Mouse (Mus musculus) forebrain, embryonic 12.5 days (tissue): ENCODE results near the gene Sptlc3. TPM values are rescaled to one million over a fixed set of nuclear protein-coding genes. Genes with fewer than 3 reads are reported as not detected.

ENCODE experiments used
- ATAC-seq: fragments of 200-750 bp; cut with Nextera tagmentation; 2 replicates; pipeline ENCODE4 v1.8.0; 2017; ENCODE audit warnings: moderate TSS enrichment; ENCODE audit not compliant: low FRiP score
- H3K27ac ChIP-seq: fragments of 300-500 bp; sonication (generic); 2 replicates; pipeline ENCODE4 v1.5.1; 2016; ENCODE audit warnings: mild to moderate bottlenecking
- H3K27me3 ChIP-seq: fragments of 300-500 bp; sonication (generic); 2 replicates; pipeline ENCODE4 v1.6.1; 2016; ENCODE audit warnings: mild to moderate bottlenecking
- H3K36me3 ChIP-seq: fragments of 300-500 bp; sonication (generic); replicated peaks from 2 replicates; pipeline ENCODE4 v1.6.1; 2016; ENCODE audit warnings: mild to moderate bottlenecking
- H3K4me1 ChIP-seq: fragments of 300-500 bp; sonication (generic); 2 replicates; pipeline ENCODE4 v1.6.1; 2016
- H3K4me2 ChIP-seq: fragments of 300-500 bp; sonication (generic); 2 replicates; pipeline ENCODE4 v1.6.1; 2016; ENCODE audit warnings: mild to moderate bottlenecking, moderate library complexity
- H3K4me3 ChIP-seq: fragments of 300-500 bp; sonication (generic); replicated peaks from 2 replicates; pipeline ENCODE4 v1.5.1; 2016; ENCODE audit warnings: mild to moderate bottlenecking
- H3K9ac ChIP-seq: fragments of 300-500 bp; sonication (generic); 2 replicates; pipeline ENCODE4 v1.6.1; 2016; ENCODE audit warnings: mild to moderate bottlenecking
- H3K9me3 ChIP-seq: fragments of 300-500 bp; sonication (generic); 2 replicates; pipeline ENCODE4 v1.6.1; 2016
- WGBS: fragments of 180-500 bp; shearing (Covaris S2); methylation state at CpG from one replicate; pipeline ENCODE4 v1.1.7; 2016; 5-methylcytosine and 5-hydroxymethylcytosine counted together
- polyA plus RNA-seq: library from polyadenylated mRNA; unstranded; fragments of >200 nt; fragmentation: Nextera tagmentation; extraction: Ambion mirVana; gene quantifications from 2 replicates; pipeline ENCODE4 v1.2.1, GENCODE M21; 2016

The Sptlc3 gene
- polyA plus RNA-seq, 1 experiment from 2014 or later, result 0.08 TPM

GRCm38 (mm10) chr2:139649518-139649917 lies 155.8 kb downstream of the Sptlc3 start:
- Histone ChIP-seq H3K9ac (no peak overlapping the region), H3K36me3 (no peaks in the 10 kb centered on the region), H3K27me3 (peaks cover 27% of the 10 kb centered on the region), H3K4me1 (no peaks in the 10 kb centered on the region), H3K4me3 (no peak overlapping the region), H3K27ac (no peak overlapping the region), H3K9me3 (no peaks in the 10 kb centered on the region), H3K4me2 (no peak overlapping the region)
- no peak for ATAC-seq
- whole genome bisulfite sequencing, result 87% methylated on average over 3 of the region's 3 CpGs

GRCm38 (mm10) chr2:139656750-139657149 lies 163.0 kb downstream of the Sptlc3 start:
- Histone ChIP-seq H3K27ac (no peak overlapping the region), H3K4me3 (no peak overlapping the region), H3K9ac (no peak overlapping the region), H3K36me3 (no peaks in the 10 kb centered on the region), H3K4me2 (no peak overlapping the region), H3K9me3 (no peaks in the 10 kb centered on the region), H3K27me3 (peaks cover 71% of the 10 kb centered on the region), H3K4me1 (peaks cover 3% of the 10 kb centered on the region; the same call in 1 of the 2 replicates)
- ATAC-seq, result peak; percentile 53; the same call in 1 of the 2 replicates
- 20% methylated on average over 4 of the region's 4 CpGs for WGBS

DNA sequence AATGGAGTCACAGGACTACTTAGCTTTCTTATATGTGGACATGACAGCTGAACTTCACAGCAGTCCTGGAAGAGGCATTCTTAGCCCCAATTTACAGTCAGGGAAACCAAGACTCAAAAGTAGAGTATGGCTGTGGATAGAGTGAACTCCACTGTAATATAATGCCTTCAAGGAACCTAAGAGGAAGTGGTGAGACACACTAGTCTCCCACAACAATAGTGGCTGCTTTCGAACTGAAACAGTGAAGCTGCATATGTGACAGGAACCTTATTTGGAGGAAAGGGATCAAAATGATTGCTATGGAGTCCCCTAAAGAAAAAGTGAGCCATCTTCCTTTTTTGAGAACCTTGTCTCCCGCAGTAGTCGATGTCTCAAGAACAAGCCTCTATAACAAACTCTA lies 178.1 kb downstream of the Sptlc3 start:
- WGBS, result 83% methylated on average over 3 of the region's 3 CpGs

DNA sequence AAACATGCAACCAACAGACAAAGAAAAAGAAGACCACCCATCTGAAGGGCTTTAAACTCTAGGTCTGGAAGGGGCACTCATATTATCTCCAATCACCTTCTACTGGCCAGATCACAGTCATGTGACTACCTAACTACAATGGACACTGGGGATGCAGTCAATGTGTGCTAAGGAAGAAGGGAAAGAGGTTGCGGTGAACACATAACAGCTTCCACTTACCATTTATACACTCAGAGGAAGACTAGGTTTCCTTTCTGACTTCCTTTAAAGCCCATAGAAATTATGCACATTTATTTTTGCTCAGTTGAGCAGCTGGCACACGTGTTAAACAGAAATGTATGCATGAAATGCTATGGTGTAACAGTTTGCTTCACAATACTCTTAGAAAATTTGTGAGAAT lies 178.7 kb downstream of the Sptlc3 start:
- no peak overlapping the region for H3K27ac ChIP-seq
- H3K9ac ChIP-seq, result no peak overlapping the region
- 65% methylated on average over 2 of the region's 2 CpGs for WGBS
- peaks cover 28% of the 10 kb centered on the region for H3K27me3 ChIP-seq
- no peak for ATAC-seq
- no peak overlapping the region for H3K4me2 ChIP-seq
- H3K36me3 ChIP-seq, result no peaks in the 10 kb centered on the region
- no peaks in the 10 kb centered on the region for H3K9me3 ChIP-seq
- peaks cover 12% of the 10 kb centered on the region for H3K4me1 ChIP-seq
- H3K4me3 ChIP-seq, result no peak overlapping the region

More for the DNA sequence above, 178.1 kb downstream of the Sptlc3 start:
- Histone ChIP-seq H3K27me3 (peaks cover 22% of the 10 kb centered on the region), H3K4me3 (no peak overlapping the region), H3K4me2 (no peak overlapping the region), H3K4me1 (peaks cover 8% of the 10 kb centered on the region), H3K9me3 (no peaks in the 10 kb centered on the region), H3K36me3 (no peaks in the 10 kb centered on the region), H3K27ac (no peak overlapping the region), H3K9ac (no peak overlapping the region)
- ATAC-seq, result no peak

DNA sequence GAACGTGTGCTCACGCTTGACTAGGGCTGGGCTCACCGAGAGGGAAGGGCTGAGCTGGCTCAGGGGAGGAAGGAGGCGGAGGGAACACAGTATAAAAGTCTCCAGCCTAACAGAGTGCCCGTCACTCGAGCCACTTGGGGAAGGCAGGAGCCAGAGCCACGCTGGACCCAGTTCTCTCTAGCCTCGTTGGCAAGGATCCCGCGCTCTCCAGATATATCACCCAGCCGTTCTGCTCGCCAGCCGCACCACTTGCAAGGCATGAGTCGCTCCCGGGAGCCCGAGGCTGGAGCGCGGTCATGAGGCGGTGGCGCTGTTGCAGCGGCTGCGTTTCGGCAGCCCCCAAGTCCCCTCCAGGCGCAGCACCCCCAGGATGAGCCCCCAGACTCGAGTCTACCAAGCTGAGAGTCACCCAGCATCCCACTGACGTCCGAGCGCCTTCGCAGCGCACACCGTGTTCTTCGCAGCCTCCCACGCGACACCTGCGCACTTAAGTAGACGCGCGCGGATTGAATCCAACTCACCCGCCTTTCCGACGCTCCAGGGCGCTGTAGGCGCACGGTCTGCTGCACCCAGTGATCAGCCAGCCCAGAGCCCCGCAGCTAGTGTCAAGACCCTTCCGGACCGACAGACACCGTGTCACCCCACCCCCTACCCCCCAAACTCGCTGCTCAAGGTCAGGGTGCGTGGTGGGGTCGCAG lies 183.5 kb downstream of the Sptlc3 start:
- no peak overlapping the region for H3K27ac ChIP-seq
- under 1% methylated on average over 52 of the region's 52 CpGs for WGBS
- peaks cover 46% of the 10 kb centered on the region for H3K27me3 ChIP-seq

GRCm38 (mm10) chr2:139677809-139678274 lies 184.1 kb downstream of the Sptlc3 start, which contains the start of gene Ism1:
Gene Ism1 (plus strand): TSS chr2:139678178.
- ATAC-seq, result peak; percentile 76
- H3K4me1 ChIP-seq, result peaks cover 21% of the 10 kb centered on the region
- peak within 1 kb of the TSS; percentile 78 for H3K9ac ChIP-seq
- H3K36me3 ChIP-seq, result no peaks in the 10 kb centered on the region
- H3K27me3 ChIP-seq, result peaks cover 48% of the 10 kb centered on the region
- H3K4me3 ChIP-seq, result peak within 1 kb of the TSS; percentile 66
- H3K4me2 ChIP-seq, result peak within 1 kb of the TSS; percentile 100
- H3K9me3 ChIP-seq, result no peaks in the 10 kb centered on the region
- H3K27ac ChIP-seq, result peak within 1 kb of the TSS; percentile 70
- under 1% methylated on average over 29 of the region's 39 CpGs for WGBS

More for the DNA sequence above, 183.5 kb downstream of the Sptlc3 start:
- H3K9me3 ChIP-seq, result no peaks in the 10 kb centered on the region
- H3K4me3 ChIP-seq, result peak overlapping the region; percentile 66
- peak overlapping the region; percentile 78 for H3K9ac ChIP-seq
- peak; percentile 54 for ATAC-seq
- H3K4me2 ChIP-seq, result peak overlapping the region; percentile 100
- H3K36me3 ChIP-seq, result no peaks in the 10 kb centered on the region
- H3K4me1 ChIP-seq, result peaks cover 21% of the 10 kb centered on the region

DNA sequence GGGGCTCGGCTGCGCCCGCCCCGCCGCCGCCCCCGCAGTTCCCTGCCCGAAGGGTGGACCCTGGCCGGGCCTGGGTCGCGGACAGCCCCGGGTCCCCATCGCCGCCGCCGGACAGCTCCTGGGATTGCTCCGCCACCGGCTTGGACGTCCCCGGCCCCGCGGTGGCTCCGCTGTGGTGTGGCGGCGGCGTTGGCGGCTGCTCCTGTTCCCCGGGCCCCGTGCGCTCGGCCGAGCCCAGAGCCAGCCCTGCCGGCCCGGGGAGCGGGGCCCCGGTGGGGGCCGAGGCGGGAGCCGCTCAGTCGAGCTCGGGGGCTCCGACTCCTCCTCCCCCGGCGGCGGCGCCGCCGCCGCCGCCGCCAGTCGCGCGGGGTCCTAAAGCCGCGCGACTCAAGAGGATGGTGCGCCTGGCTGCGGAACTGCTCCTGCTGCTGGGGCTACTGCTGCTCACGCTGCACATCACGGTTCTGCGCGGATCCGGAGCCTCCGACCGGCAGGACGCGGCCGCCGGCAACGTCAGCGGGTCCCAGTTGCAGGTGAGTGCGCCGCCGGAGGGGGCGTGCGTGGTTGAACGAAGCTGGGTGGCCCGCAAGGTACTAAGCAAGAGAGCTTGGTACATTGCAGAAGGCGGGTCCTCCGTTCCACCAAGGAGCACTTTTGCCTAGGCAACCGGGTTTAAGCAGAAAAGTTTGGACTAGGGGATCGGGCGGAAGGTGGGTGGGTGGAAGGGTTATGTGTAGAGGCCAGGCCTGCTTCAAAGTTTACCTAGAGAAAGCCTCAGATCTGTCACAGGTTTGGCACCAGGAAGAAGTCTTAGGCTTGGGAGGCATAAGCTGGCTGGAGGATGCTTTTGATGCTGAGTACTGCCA lies 184.8 kb downstream of the Sptlc3 start:
- peaks cover 51% of the 10 kb centered on the region for H3K27me3 ChIP-seq
- peak overlapping the region; percentile 100 for H3K4me2 ChIP-seq
- H3K4me3 ChIP-seq, result peak overlapping the region; percentile 66
- H3K4me1 ChIP-seq, result peaks cover 21% of the 10 kb centered on the region
- peak; percentile 89 for ATAC-seq
- under 1% methylated on average over 59 of the region's 84 CpGs for WGBS
- no peaks in the 10 kb centered on the region for H3K9me3 ChIP-seq
- H3K9ac ChIP-seq, result peak overlapping the region; percentile 78
- peak overlapping the region; percentile 70 for H3K27ac ChIP-seq
- H3K36me3 ChIP-seq, result no peaks in the 10 kb centered on the region

- peaks cover 21% of the 10 kb centered on the region for H3K27me3 ChIP-seq
- 81% methylated on average over 3 of the region's 3 CpGs for WGBS
- no peak overlapping the region for H3K4me3 ChIP-seq
- H3K9me3 ChIP-seq, result no peaks in the 10 kb centered on the region
- no peak overlapping the region for H3K9ac ChIP-seq
- no peaks in the 10 kb centered on the region for H3K36me3 ChIP-seq
- no peak overlapping the region for H3K4me2 ChIP-seq
- no peak overlapping the region for H3K27ac ChIP-seq
- ATAC-seq, result no peak
- H3K4me1 ChIP-seq, result peaks cover 7% of the 10 kb centered on the region; the same call in 1 of the 2 replicates
These were observed 188.8 kb downstream of the Sptlc3 start for GRCm38 (mm10) chr2:139682540-139682939.

Other genes starting within 250 kb of the Sptlc3 start
- gene Ism1, start 184.3 kb downstream of the Sptlc3 start, polyA plus RNA-seq, result 0.18 and 0.28 TPM in 2 replicates